Mouse (Mus musculus) urinary bladder, postnatal 25 days (tissue): ENCODE measurements at regions not wholly inside any gene's neighbourhood (a gene's known extent, or its start where the extent isn't known, plus 50 kb on each side); places are given as distances from the start of the nearest gene placed in this dataset.

Source experiments
- DNase-seq: peaks from one replicate; pipeline ENCODE4 v3.0.0; 2022; ENCODE audit warnings: low spot score

GRCm38 (mm10) chr6:59556668-59557310 lies 130.7 kb upstream of the Gprin3 start:
- DNase-seq = no peak

- no peak for DNase-seq
Measured at GRCm38 (mm10) chr6:59537025-59537424, 110.9 kb upstream of the Gprin3 start.

- no peak for DNase-seq
Measured at GRCm38 (mm10) chr6:59524940-59525265, 98.8 kb upstream of the Gprin3 start.

- no peak for DNase-seq
Measured at GRCm38 (mm10) chr6:59524095-59524939, 98.2 kb upstream of the Gprin3 start.

GRCm38 (mm10) chr6:59522960-59523359 lies 96.9 kb upstream of the Gprin3 start:
- DNase-seq = no peak

- DNase-seq = no peak
Measured at GRCm38 (mm10) chr6:59500818-59501217, 74.7 kb upstream of the Gprin3 start.

GRCm38 (mm10) chr6:59498800-59499199 lies 72.7 kb upstream of the Gprin3 start:
- no peak for DNase-seq

- peak; percentile 49 for DNase-seq
Measured at GRCm38 (mm10) chr6:59498079-59498478, 72.0 kb upstream of the Gprin3 start.

GRCm38 (mm10) chr6:59489001-59489575 lies 63.0 kb upstream of the Gprin3 start:
- DNase-seq = no peak

- DNase-seq = no peak
Measured at GRCm38 (mm10) chr6:59488386-59488785, 62.3 kb upstream of the Gprin3 start.

GRCm38 (mm10) chr6:59484004-59484403 lies 57.9 kb upstream of the Gprin3 start:
- no peak for DNase-seq

GRCm38 (mm10) chr6:59483587-59483986 lies 57.5 kb upstream of the Gprin3 start:
- DNase-seq = peak; percentile 32
